In genomic region chr9:37145616-37146352, GRCm38 (mm10) we compare ENCODE assay signal across 8 mouse cellular contexts. TPM values are rescaled to one million over a fixed set of nuclear protein-coding genes. Genes with fewer than 3 reads are reported as not detected.
DNase-seq lines count a peak whose midpoint lies in the region; ATAC-seq and TF ChIP-seq lines count a peak whose summit lies in the region.

No protein-coding gene starts in this region.

- peak; percentile 27 for DNase-seq in thymus, postnatal 4 days
- DNase-seq in thymus, postnatal 10 days (ENCODE audit: low spot score in 2 of 2), result no peak
- DNase-seq in cerebellum, adult 8-10 months, result peak; percentile 48
- DNase-seq in heart, adult 9 months (ENCODE audit: low spot score in 2 of 2), result peak; percentile 41 to 47
- DNase-seq in kidney, postnatal 0 days (ENCODE audit: low spot score), result peak; percentile 83
- peak; percentile 53 for DNase-seq in lung, postnatal 14 days
- peak; percentile 38 for DNase-seq in right cerebral cortex, postnatal 25 days
- DNase-seq in frontal cortex, postnatal 25 days (ENCODE audit: low spot score in 2 of 2), result no peak

- H3K9me3 ChIP-seq in kidney, postnatal 0 days (replicated peaks; ENCODE audit: low read length), result no peaks in the 10 kb centered on the region

- under 1% methylated on average over 43 of the region's 43 CpGs for WGBS in kidney, postnatal 0 days

- no peaks in the 10 kb centered on the region for H3K36me3 ChIP-seq in kidney, postnatal 0 days (ENCODE audit: insufficient read depth, low read length)

- peak overlapping the region; percentile 74 for H3K9ac ChIP-seq in kidney, postnatal 0 days (ENCODE audit: low read depth, low read length)

- peaks cover 3% of the 10 kb centered on the region; the same call in 1 of the 2 replicates for H3K27me3 ChIP-seq in kidney, postnatal 0 days (ENCODE audit: insufficient read depth, low read length)

- TF ChIP-seq CTCF in kidney, postnatal 0 days (IDR thresholded peaks at IDR 0.05; ENCODE audit: low read depth), result no peak

- 0 out of 2 replicates have a peak, but pooled peaks have one; percentile 4 for ATAC-seq in kidney, postnatal 0 days (replicated peaks; ENCODE audit: low FRiP score, low read depth)

- peak overlapping the region; percentile 62 for H3K4me3 ChIP-seq in kidney, postnatal 0 days (replicated peaks; ENCODE audit: low read depth, low read length)

- peak overlapping the region; percentile 72 for H3K4me2 ChIP-seq in kidney, postnatal 0 days (ENCODE audit: low read length)

- 0 out of 2 replicates have a peak, but pooled peaks cover 12% of the 10 kb centered on the region for H3K4me1 ChIP-seq in kidney, postnatal 0 days (replicated peaks; ENCODE audit: insufficient read depth, low read length)

- H3K27ac ChIP-seq in kidney, postnatal 0 days, result peak overlapping the region; percentile 92

RNA-seq across cellular contexts. Expression of gene Pknox2, which starts 1.4 kb away (rescaled TPM):
- polyA plus RNA-seq in kidney, postnatal 0 days (2015; fragmentation: Nextera tagmentation; extraction: Ambion mirVana), result 6.0 and 8.2 TPM in 2 replicates

Comparison
In these comparisons a context has a peak if more than half of its experiments do, and no peak if none do; other contexts are left out.
1. DNase-seq: peak in thymus, postnatal 4 days (single experiment), cerebellum, adult 8-10 months (single experiment), heart, adult 9 months (2 of 2), kidney, postnatal 0 days (single experiment), lung, postnatal 14 days (single experiment) and right cerebral cortex, postnatal 25 days (single experiment); none in thymus, postnatal 10 days (0 of 2) and frontal cortex, postnatal 25 days (0 of 2).